Mouse (Mus musculus) olfactory bulb, adult 2 months (tissue): Measurements from ENCODE around the gene Scn2a. TPM values are rescaled to one million over a fixed set of nuclear protein-coding genes. Genes with fewer than 3 reads are reported as not detected.

Source experiments
- H3K27ac ChIP-seq: fragments of 200-500 bp; 2 replicates; pipeline ENCODE4 v1.5.1; 2012; ENCODE audit warnings: low read depth, low read length; ENCODE audit not compliant: insufficient read depth
- H3K4me1 ChIP-seq: fragments of 200-500 bp; 2 replicates; pipeline ENCODE4 v1.6.1; 2012; ENCODE audit warnings: low read length; ENCODE audit not compliant: control insufficient read depth, insufficient read depth
- H3K4me3 ChIP-seq: fragments of 200-500 bp; 2 replicates; pipeline ENCODE4 v1.5.1; 2012; ENCODE audit warnings: mild to moderate bottlenecking, low read depth, low read length, moderate library complexity; ENCODE audit not compliant: insufficient read depth
- CTCF ChIP-seq: fragments of 200-500 bp; IDR thresholded peaks from 2 replicates; pipeline ENCODE4 v1.5.1; 2012; ENCODE audit warnings: low read depth, mild to moderate bottlenecking, low read length, moderate library complexity; ENCODE audit not compliant: insufficient read depth
- POLR2A ChIP-seq: fragments of 200-500 bp; IDR thresholded peaks from 2 replicates; pipeline ENCODE4 v1.6.1; 2012; ENCODE audit warnings: mild to moderate bottlenecking, low read depth, low read length, moderate library complexity; ENCODE audit not compliant: insufficient read depth
- WGBS: fragments of 180-500 bp; shearing (Covaris S2); methylation state at CpG from one replicate; pipeline ENCODE4 v1.1.7; 2018; 5-methylcytosine and 5-hydroxymethylcytosine counted together
- polyA plus RNA-seq: library from polyadenylated mRNA; stranded (reverse); fragments of >200 nt; gene quantifications from 2 replicates; pipeline ENCODE4 v1.2.4, GENCODE M21; 2012; ENCODE audit warnings: low replicate concordance; ENCODE audit not compliant: missing spikeins, insufficient read depth, insufficient read length

Gene Scn2a
- polyA plus RNA-seq, 1 experiment: not detected

- Histone ChIP-seq H3K4me1 (peaks cover 6% of the 10 kb centered on the region; the same call in 1 of the 2 replicates), H3K4me3 (no peak overlapping the region), H3K27ac (0 out of 2 replicates have a peak overlapping the region, but pooled peaks have one; percentile 15)
- 69% methylated on average over 8 of the region's 8 CpGs for WGBS
- TF ChIP-seq CTCF (no peak), POLR2A (no peak)
Measured at GRCm38 (mm10) chr2:65658430-65658829, 37.9 kb downstream of the Scn2a start.

- Histone ChIP-seq H3K27ac (no peak overlapping the region), H3K4me1 (no peaks in the 10 kb centered on the region; the same call in 1 of the 2 replicates), H3K4me3 (no peak overlapping the region)
- TF ChIP-seq POLR2A (no peak), CTCF (no peak)
Measured at GRCm38 (mm10) chr2:65663892-65664291, 43.3 kb downstream of the Scn2a start.

- TF ChIP-seq CTCF (no peak), POLR2A (no peak)
- WGBS: 70% methylated on average over 1 of the region's 1 CpGs
- Histone ChIP-seq H3K27ac (no peak overlapping the region), H3K4me1 (peaks cover under 1% of the 10 kb centered on the region; the same call in 1 of the 2 replicates), H3K4me3 (no peak overlapping the region)
Measured at GRCm38 (mm10) chr2:65664481-65664880, 43.9 kb downstream of the Scn2a start.

GRCm38 (mm10) chr2:65665180-65665579 lies 44.6 kb downstream of the Scn2a start:
- WGBS: 49% methylated on average over 4 of the region's 4 CpGs
- H3K4me1 ChIP-seq: peaks cover 3% of the 10 kb centered on the region; the same call in 1 of the 2 replicates
- no peak for TF ChIP-seq CTCF
- H3K27ac ChIP-seq: no peak overlapping the region
- H3K4me3 ChIP-seq: no peak overlapping the region

- H3K27ac ChIP-seq: no peak overlapping the region
- H3K4me1 ChIP-seq: peaks cover 5% of the 10 kb centered on the region; the same call in 1 of the 2 replicates
- TF ChIP-seq CTCF (no peak), POLR2A (no peak)
- peak overlapping the region; percentile 48 for H3K4me3 ChIP-seq
- whole genome bisulfite sequencing: 44% methylated on average over 18 of the region's 18 CpGs
Measured at GRCm38 (mm10) chr2:65667590-65668436, 47.2 kb downstream of the Scn2a start.

GRCm38 (mm10) chr2:65668437-65669135 lies 48.0 kb downstream of the Scn2a start:
- WGBS: 9% methylated on average over 12 of the region's 12 CpGs
- H3K27ac ChIP-seq: no peak overlapping the region
- peaks cover 5% of the 10 kb centered on the region; the same call in 1 of the 2 replicates for H3K4me1 ChIP-seq
- TF ChIP-seq CTCF (0 out of 2 replicates have a peak, but pooled peaks have one; percentile 22), POLR2A (no peak)
- H3K4me3 ChIP-seq: peak overlapping the region; percentile 48

GRCm38 (mm10) chr2:65669561-65669960 lies 49.0 kb downstream of the Scn2a start:
- TF ChIP-seq CTCF: no peak
- WGBS: 61% methylated on average over 8 of the region's 8 CpGs
- H3K27ac ChIP-seq: no peak overlapping the region
- H3K4me3 ChIP-seq: peak overlapping the region; percentile 7; the same call in 1 of the 2 replicates
- H3K4me1 ChIP-seq: peaks cover 5% of the 10 kb centered on the region; the same call in 1 of the 2 replicates

- Histone ChIP-seq H3K4me3 (no peak overlapping the region), H3K27ac (no peak overlapping the region), H3K4me1 (peaks cover 5% of the 10 kb centered on the region; the same call in 1 of the 2 replicates)
- WGBS: 40% methylated on average over 12 of the region's 12 CpGs
- TF ChIP-seq CTCF (no peak), POLR2A (no peak)
Measured at GRCm38 (mm10) chr2:65670153-65670817, 49.7 kb downstream of the Scn2a start.
